Mouse (Mus musculus) limb, embryonic 14.5 days (tissue): ENCODE results near the gene Ints6. TPM values are rescaled to one million over a fixed set of nuclear protein-coding genes. Genes with fewer than 3 reads are reported as not detected.

ENCODE experiments used
- ATAC-seq: fragments of 200-750 bp; cut with Nextera tagmentation; 2 replicates; pipeline ENCODE4 v1.8.0; 2017; ENCODE audit warnings: low read depth, moderate number of reproducible peaks, moderate TSS enrichment; ENCODE audit not compliant: low FRiP score
- DNase-seq: peaks from one replicate; pipeline ENCODE4 v3.0.0-alpha.2; 2015; ENCODE audit warnings: low spot score
- H3K27ac ChIP-seq: fragments of 300-500 bp; sonication (generic); replicated peaks from 2 replicates; pipeline ENCODE4 v1.5.1; 2014; ENCODE audit warnings: low read depth, mild to moderate bottlenecking, low read length, moderate library complexity, mixed read lengths
- H3K27me3 ChIP-seq: fragments of 300-500 bp; sonication (generic); 2 replicates; pipeline ENCODE4 v1.6.1; 2014; ENCODE audit warnings: low read length, mixed read lengths; ENCODE audit not compliant: control insufficient read depth, insufficient read depth
- H3K36me3 ChIP-seq: fragments of 300-500 bp; sonication (generic); 2 replicates; pipeline ENCODE4 v1.6.1; 2014; ENCODE audit warnings: mild to moderate bottlenecking, low read length, moderate library complexity, mixed read lengths; ENCODE audit not compliant: control insufficient read depth, insufficient read depth
- H3K4me1 ChIP-seq: fragments of 300-500 bp; sonication (generic); 2 replicates; pipeline ENCODE4 v1.6.1; 2014; ENCODE audit warnings: antibody characterized with exemption, low read length, mixed read lengths; ENCODE audit not compliant: control insufficient read depth, insufficient read depth
- H3K4me2 ChIP-seq: fragments of 300-500 bp; sonication (generic); replicated peaks from 2 replicates; pipeline ENCODE4 v1.6.1; 2014; ENCODE audit warnings: low read depth, mild to moderate bottlenecking, low read length, moderate library complexity; ENCODE audit not compliant: severe bottlenecking
- H3K4me3 ChIP-seq: fragments of 300-500 bp; sonication (generic); replicated peaks from 2 replicates; pipeline ENCODE4 v1.5.1; 2014; ENCODE audit warnings: low read length
- H3K9ac ChIP-seq: fragments of 300-500 bp; sonication (generic); 2 replicates; pipeline ENCODE4 v1.6.1; 2014; ENCODE audit warnings: mild to moderate bottlenecking, low read depth, low read length, moderate library complexity; ENCODE audit not compliant: severe bottlenecking
- H3K9me3 ChIP-seq: fragments of 300-500 bp; sonication (generic); 2 replicates; pipeline ENCODE4 v1.6.1; 2016; ENCODE audit warnings: low read length; ENCODE audit not compliant: control insufficient read depth
- POLR2A ChIP-seq: fragments of 200-500 bp; IDR thresholded peaks from 2 replicates; pipeline ENCODE4 v1.8.0; 2012; ENCODE audit warnings: inconsistent platforms, mild to moderate bottlenecking, moderate library complexity, borderline replicate concordance; ENCODE audit not compliant: insufficient read depth, insufficient read length; ENCODE audit errors: extremely low read depth
- WGBS: fragments of 180-500 bp; shearing (Covaris S2); extraction: QIAGEN DNeasy Blood & Tissue Kit; methylation state at CpG from one replicate; pipeline ENCODE4 v1.1.7; 2014; 5-methylcytosine and 5-hydroxymethylcytosine counted together
- polyA plus RNA-seq, 2 experiments: library from polyadenylated mRNA; depleted of rRNA in 1 of 2; stranded (reverse) in 1 of 2; unstranded in 1 of 2; fragments of >200 nt; fragmentation: Nextera tagmentation in 1 of 2; extraction: Ambion mirVana in 1 of 2; gene quantifications; 2 replicates each; pipeline versions ENCODE4 v1.2.1 to v1.2.3; 2012 to 2014

Ints6 gene
- polyA plus RNA-seq, 2 experiments: 18.9 to 27.3 TPM

DNA sequence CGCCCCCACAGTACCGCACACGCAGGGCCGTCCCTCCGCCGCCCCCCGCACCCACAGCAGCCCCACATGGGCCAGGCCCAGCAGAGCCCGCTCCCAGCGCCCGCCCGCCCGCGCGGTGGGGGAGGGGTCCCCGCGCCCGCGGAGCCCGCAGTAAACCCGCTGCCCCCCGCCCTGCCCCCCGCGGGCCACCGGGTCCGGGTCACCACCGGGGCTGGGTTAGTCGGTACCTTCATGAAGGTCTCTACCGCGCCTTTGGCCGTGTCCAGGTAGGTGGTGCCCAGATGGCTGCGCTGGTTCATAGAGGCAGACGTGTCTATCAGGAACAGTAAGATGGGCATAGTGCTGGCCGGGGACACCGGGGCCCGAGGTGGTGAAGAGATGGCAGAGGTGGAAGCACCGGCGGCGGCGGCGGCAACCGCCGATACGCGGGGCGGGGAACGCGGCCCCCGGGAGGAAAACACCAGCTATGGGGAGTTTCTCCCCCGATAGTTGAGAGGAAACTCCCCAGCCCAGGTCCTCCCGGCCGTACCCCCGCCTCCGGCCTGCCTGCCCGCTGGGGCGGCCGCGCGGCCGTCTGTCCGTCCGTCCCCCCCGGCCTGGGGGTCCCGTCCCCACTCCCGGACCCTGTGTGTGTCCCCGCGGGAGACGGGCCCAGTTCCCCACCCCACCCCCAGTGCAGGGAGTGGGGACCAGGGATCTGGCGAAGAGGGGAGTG, 491 bp downstream of the Ints6 start:
- peaks cover 13% of the 10 kb centered on the region for H3K36me3 ChIP-seq
- H3K4me3 ChIP-seq: peak overlapping the region; percentile 99
- DNase-seq (peak; percentile 8), ATAC-seq (peak; percentile 20)
- H3K4me1 ChIP-seq: peaks cover 7% of the 10 kb centered on the region
- H3K9ac ChIP-seq: peak overlapping the region; percentile 98
- no peaks in the 10 kb centered on the region for H3K9me3 ChIP-seq
- WGBS: 1% methylated on average over 41 of the region's 68 CpGs
- peak overlapping the region; percentile 97 for H3K27ac ChIP-seq
- TF ChIP-seq POLR2A: no peak
- peak overlapping the region; percentile 71 for H3K4me2 ChIP-seq
- no peaks in the 10 kb centered on the region for H3K27me3 ChIP-seq

- Histone ChIP-seq H3K9ac (peak overlapping the region; percentile 98), H3K4me1 (peaks cover 7% of the 10 kb centered on the region), H3K27ac (peak overlapping the region; percentile 97), H3K4me3 (peak overlapping the region; percentile 99), H3K36me3 (peaks cover 16% of the 10 kb centered on the region), H3K27me3 (no peaks in the 10 kb centered on the region), H3K9me3 (no peaks in the 10 kb centered on the region), H3K4me2 (peak overlapping the region; percentile 71)
- peak; percentile 77 for DNase-seq
- no peak for TF ChIP-seq POLR2A
- WGBS: 0% methylated on average over 22 of the region's 38 CpGs
- peak; percentile 14; the same call in 1 of the 2 replicates for ATAC-seq
Observed at GRCm38 (mm10) chr14:62759771-62760320, 1.1 kb downstream of the Ints6 start.

- ATAC-seq: no peak
- Histone ChIP-seq H3K27me3 (no peaks in the 10 kb centered on the region), H3K36me3 (peaks cover 16% of the 10 kb centered on the region), H3K27ac (no peak overlapping the region), H3K4me3 (no peak overlapping the region), H3K9ac (no peak overlapping the region), H3K4me1 (peaks cover 7% of the 10 kb centered on the region), H3K4me2 (no peak overlapping the region), H3K9me3 (no peaks in the 10 kb centered on the region)
- no peak for DNase-seq
- no peak for TF ChIP-seq POLR2A
- 91% methylated on average over 5 of the region's 5 CpGs for WGBS
Observed at GRCm38 (mm10) chr14:62758714-62759113, 2.3 kb downstream of the Ints6 start.

GRCm38 (mm10) chr14:62755095-62755640, 5.8 kb downstream of the Ints6 start:
- ATAC-seq (no peak), DNase-seq (no peak)
- Histone ChIP-seq H3K36me3 (peaks cover 18% of the 10 kb centered on the region), H3K4me3 (no peak overlapping the region), H3K4me2 (no peak overlapping the region), H3K27me3 (no peaks in the 10 kb centered on the region), H3K4me1 (no peaks in the 10 kb centered on the region), H3K9ac (no peak overlapping the region), H3K27ac (no peak overlapping the region), H3K9me3 (no peaks in the 10 kb centered on the region)
- TF ChIP-seq POLR2A: no peak
- 89% methylated on average over 1 of the region's 1 CpGs for WGBS

- H3K27ac ChIP-seq: no peak overlapping the region
- no peak overlapping the region for H3K9ac ChIP-seq
- 91% methylated on average over 2 of the region's 2 CpGs for WGBS
- no peaks in the 10 kb centered on the region for H3K9me3 ChIP-seq
- H3K4me3 ChIP-seq: no peak overlapping the region
- no peak for ATAC-seq
- H3K27me3 ChIP-seq: no peaks in the 10 kb centered on the region
- no peaks in the 10 kb centered on the region for H3K4me1 ChIP-seq
- H3K4me2 ChIP-seq: no peak overlapping the region
- DNase-seq: no peak
- H3K36me3 ChIP-seq: peaks cover 11% of the 10 kb centered on the region; the same call in 1 of the 2 replicates
- TF ChIP-seq POLR2A: no peak
Observed at GRCm38 (mm10) chr14:62751479-62751878, 9.5 kb downstream of the Ints6 start.
